Mouse (Mus musculus) right cerebral cortex, adult 18-20 months (tissue): ENCODE results near the gene Kif19a.

ENCODE experiments used
- DNase-seq: peaks from one replicate; pipeline ENCODE4 v3.0.0; 2022; ENCODE audit warnings: mixed read lengths

Kif19a gene

GRCm38 (mm10) chr11:114785892-114786291 is 20.7 kb downstream of the Kif19a start:
- DNase-seq = no peak

- peak; percentile 77 for DNase-seq
These were observed 21.1 kb downstream of the Kif19a start for GRCm38 (mm10) chr11:114786326-114786725.

- no peak for DNase-seq
These were observed 22.4 kb downstream of the Kif19a start for GRCm38 (mm10) chr11:114787611-114788010.

GRCm38 (mm10) chr11:114789061-114789714 is 24.0 kb downstream of the Kif19a start:
- peak; percentile 78 for DNase-seq

GRCm38 (mm10) chr11:114789716-114790115 is 24.5 kb downstream of the Kif19a start:
- no peak for DNase-seq

GRCm38 (mm10) chr11:114790171-114790570 is 25.0 kb downstream of the Kif19a start:
- DNase-seq = no peak

- DNase-seq = no peak
These were observed 25.7 kb downstream of the Kif19a start for GRCm38 (mm10) chr11:114790841-114791240.

- DNase-seq = peak; percentile 49
These were observed 26.2 kb downstream of the Kif19a start for GRCm38 (mm10) chr11:114791351-114791889.

GRCm38 (mm10) chr11:114791891-114792411 is 26.8 kb downstream of the Kif19a start:
- DNase-seq = peak; percentile 58

GRCm38 (mm10) chr11:114792931-114793494 is 27.8 kb downstream of the Kif19a start:
- no peak for DNase-seq

GRCm38 (mm10) chr11:114793868-114794545 is 28.8 kb downstream of the Kif19a start:
- no peak for DNase-seq

GRCm38 (mm10) chr11:114794691-114795090 is 29.5 kb downstream of the Kif19a start:
- no peak for DNase-seq

GRCm38 (mm10) chr11:114795231-114795746 is 30.1 kb downstream of the Kif19a start:
- peak; percentile 93 for DNase-seq

GRCm38 (mm10) chr11:114795848-114796322 is 30.7 kb downstream of the Kif19a start, which contains the start of gene Btbd17:
Btbd17 (minus strand) TSS chr11:114795945.
- peak; percentile 48 for DNase-seq

- DNase-seq = no peak
These were observed 32.0 kb downstream of the Kif19a start for GRCm38 (mm10) chr11:114797176-114797575.

GRCm38 (mm10) chr11:114797981-114798380 is 32.8 kb downstream of the Kif19a start:
- DNase-seq = no peak

GRCm38 (mm10) chr11:114798624-114799023 is 33.4 kb downstream of the Kif19a start, which contains the start of gene Gpr142:
Gpr142 (plus strand) TSS chr11:114798924.
- no peak for DNase-seq

GRCm38 (mm10) chr11:114801906-114802305 is 36.7 kb downstream of the Kif19a start:
- DNase-seq = no peak

GRCm38 (mm10) chr11:114802540-114803267 is 37.5 kb downstream of the Kif19a start:
- DNase-seq = no peak

GRCm38 (mm10) chr11:114803990-114804389 is 38.8 kb downstream of the Kif19a start:
- DNase-seq = no peak

- DNase-seq = no peak
These were observed 41.8 kb downstream of the Kif19a start for GRCm38 (mm10) chr11:114807025-114807424.
